Mouse (Mus musculus) heart, postnatal 4 days (tissue): Measurements from ENCODE around the gene Snx18. TPM values are rescaled to one million over a fixed set of nuclear protein-coding genes. Genes with fewer than 3 reads are reported as not detected.

Experiments
- DNase-seq: peaks from one replicate; pipeline ENCODE4 v3.0.0; 2021
- total RNA-seq, 2 experiments: library from RNA; stranded (reverse); gene quantifications; 2 replicates each; pipeline ENCODE4 v1.2.3; 2021

Gene Snx18
- 10 to 100 TPM; 32.6 to 34.4 TPM for total RNA-seq

- peak; percentile 95 for DNase-seq
These were observed at the start of gene Snx18 for GRCm38 (mm10) chr13:113617891-113618823. Snx18 (minus strand) TSS chr13:113618564.

- no peak for DNase-seq
These were observed 45.5 kb upstream of the Snx18 start for GRCm38 (mm10) chr13:113663883-113664282.

- peak; percentile 68 for DNase-seq
These were observed 44.9 kb upstream of the Snx18 start, which contains the start of gene Hspb3 for GRCm38 (mm10) chr13:113663151-113663779. Hspb3 (minus strand) TSS chr13:113663676.

DNA sequence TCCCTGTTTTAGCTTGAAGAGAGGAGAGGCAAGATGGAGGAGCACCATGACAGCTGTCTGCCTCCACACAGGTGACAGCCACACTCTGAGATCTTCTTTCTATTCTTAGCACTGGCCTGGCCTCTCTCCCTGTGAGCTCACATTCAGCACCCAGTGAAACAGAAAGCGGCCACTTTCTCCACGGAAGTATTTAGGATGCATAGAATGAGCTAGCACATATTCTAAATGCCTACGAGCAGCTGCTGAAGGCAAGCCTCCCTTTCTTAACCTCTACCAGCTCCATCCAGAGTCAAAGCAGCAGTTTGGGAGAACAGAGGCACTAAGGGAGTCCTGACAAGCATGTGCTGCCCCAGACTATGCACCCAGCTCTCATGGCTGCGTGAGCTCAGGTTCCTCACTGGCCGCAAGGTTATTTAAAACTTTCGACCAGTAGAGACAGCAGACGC, 43.5 kb upstream of the Snx18 start:
- DNase-seq = peak; percentile 24

GRCm38 (mm10) chr13:113660576-113661310, 42.4 kb upstream of the Snx18 start:
- DNase-seq = peak; percentile 27

DNA sequence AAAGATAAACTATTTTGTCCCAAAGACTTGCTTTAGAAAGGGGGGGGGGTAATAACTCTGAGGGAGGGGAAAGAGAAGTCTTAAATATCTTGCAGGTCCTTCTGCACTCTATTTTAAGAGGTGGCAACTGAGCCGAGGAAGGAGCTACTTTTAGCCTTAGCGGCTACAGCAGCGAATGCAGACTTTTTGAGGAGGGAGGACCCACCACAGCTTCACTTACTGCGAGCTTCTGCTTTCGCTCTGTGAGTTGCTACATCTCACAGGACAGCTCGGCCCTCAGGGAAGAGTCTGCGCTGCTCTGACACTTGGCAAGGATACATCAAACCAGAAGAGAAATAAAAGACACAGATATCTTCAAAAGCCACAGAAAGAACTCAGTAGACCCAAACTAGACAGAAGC, 38.8 kb upstream of the Snx18 start:
- no peak for DNase-seq

- DNase-seq = no peak
These were observed 38.3 kb upstream of the Snx18 start for GRCm38 (mm10) chr13:113656639-113657038.

DNA sequence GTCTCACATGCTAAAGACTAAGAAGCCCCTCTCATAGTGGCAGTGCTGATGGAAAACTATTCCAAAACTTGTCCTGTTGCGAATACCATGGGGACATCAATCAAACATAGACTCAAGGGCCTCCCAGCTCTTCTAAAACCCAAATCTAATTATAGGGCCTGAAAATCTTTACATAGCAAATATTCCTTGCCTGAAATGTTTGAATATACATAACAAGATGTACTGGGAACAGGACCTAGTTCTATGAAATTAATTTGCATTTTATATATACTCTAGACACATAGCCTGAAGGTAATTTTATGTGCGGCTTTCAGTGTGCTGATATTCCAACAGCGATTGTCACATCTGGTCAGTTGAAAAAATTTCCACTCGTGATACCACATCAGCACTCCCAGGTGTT, 37.1 kb upstream of the Snx18 start:
- no peak for DNase-seq

- peak; percentile 26 for DNase-seq
These were observed 22.7 kb upstream of the Snx18 start for GRCm38 (mm10) chr13:113640944-113641597.

DNA sequence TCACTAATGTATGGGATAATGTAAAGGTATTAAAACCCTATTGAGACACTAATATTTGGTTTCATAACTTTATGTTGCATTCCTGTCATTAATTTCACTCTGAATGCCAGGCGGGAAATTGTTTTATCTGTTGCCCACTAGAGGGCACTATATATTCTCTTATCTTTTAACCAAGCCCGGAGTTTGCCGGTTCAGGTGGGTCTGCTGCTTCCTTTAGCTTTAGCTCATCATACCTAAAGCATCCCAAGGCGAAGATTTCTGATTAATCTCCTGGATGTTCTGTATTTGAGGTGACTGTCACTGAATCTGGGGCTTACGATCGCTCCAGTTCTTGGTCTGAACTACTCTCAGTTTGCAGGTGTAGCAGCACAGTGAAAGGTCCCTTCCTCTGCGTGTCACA, 20.6 kb upstream of the Snx18 start:
- no peak for DNase-seq

DNA sequence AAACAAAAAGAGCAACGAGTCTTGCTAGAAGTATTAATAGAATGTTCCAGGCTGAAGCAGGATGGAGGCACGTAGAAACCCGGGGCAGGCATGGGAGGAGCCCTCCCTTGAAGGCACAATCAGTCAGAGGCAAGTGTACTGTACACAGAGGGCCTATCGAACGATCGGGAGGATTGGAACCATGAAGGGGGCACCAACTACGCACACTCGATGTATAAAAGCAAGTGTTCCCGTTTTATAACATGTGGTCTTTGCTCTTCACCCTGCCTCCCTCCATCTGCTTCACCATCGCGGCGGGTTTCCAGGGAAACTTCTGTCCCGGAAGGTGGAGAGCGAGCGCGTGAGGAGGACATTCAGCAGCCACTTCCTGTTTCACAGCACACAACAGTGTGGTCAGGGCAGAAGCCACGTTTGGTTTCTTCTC, 17.4 kb upstream of the Snx18 start:
- no peak for DNase-seq

DNA sequence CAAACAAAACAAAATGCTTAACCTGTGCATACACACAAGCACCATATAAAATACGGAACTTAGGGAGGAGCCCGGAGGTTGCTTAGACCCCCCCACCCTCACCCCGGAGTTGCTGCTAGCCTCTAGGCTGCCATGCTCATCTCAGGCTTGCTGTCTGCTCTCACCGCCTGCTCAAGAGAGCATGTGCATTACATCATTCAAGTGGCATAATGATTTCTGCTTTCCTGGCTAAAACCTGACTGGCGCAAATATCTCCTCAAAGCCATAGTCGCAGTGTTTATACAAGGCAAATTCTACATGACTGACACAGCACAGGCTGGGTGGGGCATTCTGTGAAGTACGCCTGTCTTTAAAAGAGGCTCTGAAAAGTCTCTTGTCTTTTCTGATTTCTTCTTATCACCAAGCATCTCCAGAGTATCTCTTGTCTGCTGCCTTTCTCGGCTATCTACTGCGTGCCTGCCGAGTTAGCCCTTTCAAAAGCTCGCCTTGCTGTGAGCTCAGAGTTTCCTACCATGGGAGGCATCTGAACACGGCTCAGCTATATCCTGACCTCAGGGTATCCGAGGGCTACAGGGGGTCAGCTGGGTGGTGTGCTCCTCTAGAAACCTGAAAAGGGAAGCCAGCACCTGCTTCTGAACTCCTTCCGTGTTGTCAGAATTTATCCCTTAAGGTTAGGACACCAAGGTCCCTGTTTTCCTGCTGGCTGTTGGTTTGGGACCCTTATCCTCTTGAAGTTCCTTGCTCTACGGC, 16.5 kb upstream of the Snx18 start:
- DNase-seq = no peak

- DNase-seq = no peak
These were observed 14.1 kb upstream of the Snx18 start for GRCm38 (mm10) chr13:113632506-113632905.

DNA sequence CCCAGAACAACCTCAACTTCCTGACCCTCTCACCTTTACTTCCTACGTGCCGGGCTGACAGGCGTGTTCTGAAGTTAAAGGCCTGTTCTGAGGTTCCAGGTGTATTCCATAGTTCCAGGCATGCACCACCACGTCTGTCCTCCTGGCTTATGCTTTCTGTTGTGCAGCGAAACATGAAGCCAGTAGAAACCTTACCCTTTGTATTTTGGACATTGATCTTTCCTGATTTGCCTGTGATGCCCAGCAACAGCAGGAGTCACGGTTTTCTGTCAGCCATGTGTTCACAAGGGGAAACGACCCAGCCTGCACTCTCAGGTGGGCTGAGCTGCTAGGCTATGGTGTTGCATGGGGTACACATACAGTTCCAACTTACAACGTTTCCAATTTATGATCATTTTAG, 9.2 kb upstream of the Snx18 start:
- no peak for DNase-seq

GRCm38 (mm10) chr13:113622865-113623255, 4.5 kb upstream of the Snx18 start:
- DNase-seq = no peak

DNA sequence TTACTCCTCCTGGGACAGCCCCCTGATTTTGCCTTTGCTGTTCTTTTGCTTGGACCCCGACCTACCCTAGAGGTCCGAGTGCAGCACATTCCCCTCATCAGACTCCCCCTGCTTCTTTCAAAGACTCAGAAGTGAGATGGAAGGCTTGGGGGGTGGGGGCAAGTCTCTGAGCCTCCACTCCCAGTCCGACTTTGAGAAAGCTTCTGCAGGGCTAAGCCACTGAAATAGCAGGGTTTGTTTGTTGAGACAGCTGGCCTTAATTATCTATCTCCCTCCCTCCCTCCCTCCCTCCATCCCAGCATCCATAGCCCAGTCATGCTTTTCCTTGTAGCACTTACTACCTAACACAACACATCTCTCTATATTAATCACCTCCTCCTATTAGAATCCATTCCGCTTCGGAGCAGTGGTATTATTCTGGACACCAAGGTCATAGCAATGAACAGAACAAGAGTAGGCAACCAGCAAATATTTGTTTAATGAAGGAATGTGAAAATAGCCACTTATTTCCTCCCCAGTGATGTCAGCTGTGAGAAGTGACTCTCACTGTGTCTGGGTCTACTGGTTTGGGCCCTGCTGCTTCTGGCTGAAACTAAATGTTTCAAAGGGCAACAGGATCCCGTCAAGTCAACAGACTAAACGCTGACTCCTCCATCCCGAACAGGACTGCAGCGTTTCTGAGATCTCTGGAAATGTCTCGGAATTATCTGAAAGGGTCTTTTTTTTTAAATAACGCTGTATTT, 3.9 kb upstream of the Snx18 start:
- DNase-seq = no peak

DNA sequence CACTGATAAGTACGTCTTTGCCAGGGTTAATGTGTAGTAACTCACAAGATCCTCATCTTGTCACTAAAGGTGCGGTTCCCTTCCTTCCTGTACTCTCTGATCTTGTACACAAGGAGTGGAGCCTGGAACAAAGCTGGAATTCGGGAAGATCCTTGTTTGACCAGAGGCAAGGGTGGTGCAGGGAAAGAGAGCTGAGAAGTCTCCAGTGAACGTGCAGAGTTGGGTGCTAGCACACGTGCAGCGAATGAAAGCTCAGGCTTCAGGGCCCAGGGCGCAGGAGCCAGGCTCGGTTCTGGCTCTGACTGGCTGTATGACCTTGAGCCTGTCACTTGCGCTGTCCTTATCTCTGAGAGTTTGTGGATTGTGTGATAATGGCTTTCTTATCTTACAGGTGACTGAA, 639 bp upstream of the Snx18 start:
- DNase-seq = peak; percentile 5

DNA sequence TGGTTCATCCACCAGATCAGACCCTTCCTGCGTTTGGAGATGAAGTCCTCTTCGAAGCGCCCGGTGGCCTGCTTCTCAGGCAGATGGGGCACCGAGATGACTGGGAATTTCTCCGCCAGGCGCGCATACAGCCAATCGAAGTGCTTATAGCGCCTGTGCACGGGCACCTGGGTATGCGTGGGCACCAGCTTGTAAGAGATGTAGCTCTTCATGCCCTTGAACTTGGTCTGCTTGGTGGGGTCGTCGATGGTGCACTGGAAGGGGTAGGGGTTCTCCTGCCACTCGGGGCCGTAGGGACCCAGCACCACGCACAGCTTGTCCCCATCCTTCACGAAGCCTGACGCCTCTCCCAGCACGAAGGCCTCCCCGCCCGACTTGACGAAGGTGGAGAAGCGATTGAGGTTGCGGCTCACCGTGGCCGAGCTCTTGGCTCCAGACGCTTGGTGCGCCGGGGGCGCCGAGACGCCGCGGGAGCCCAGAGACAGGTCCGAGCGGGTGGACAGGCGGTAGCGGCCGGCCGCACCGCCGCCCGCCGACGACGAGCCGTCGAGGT, 950 bp downstream of the Snx18 start:
- peak; percentile 32 for DNase-seq

DNA sequence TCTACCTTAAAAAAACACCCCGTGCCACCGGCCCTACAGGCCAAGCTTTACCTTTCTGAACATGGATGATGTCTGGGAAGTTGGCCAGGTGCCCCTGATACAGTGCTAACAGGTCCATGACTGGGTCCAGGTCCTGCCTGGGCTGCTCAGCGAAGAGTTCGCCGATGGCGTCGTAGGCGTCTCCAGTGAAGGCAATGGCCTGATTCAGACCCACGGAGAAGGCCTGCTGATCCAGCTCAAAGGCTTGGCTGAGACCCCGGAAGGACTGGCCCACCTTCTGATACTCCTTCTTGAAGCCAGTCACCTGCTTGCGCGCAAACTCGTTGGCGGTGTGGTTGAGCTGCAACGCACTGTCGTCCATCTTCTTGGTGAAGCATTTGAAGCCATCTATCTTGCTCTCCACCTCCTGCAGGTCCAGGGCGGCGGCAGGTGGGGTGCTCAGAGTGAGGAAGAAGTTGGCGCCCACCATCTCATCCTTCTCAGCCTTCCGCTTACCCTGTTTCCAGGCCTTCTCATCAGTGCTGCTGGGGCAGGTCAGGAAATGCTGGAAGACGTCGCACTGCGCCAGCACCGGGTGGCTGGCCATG, 1.5 kb downstream of the Snx18 start:
- peak; percentile 38 for DNase-seq
